Mouse (Mus musculus) midbrain, embryonic 12.5 days (tissue): ENCODE results near the gene Wnt1. TPM values are rescaled to one million over a fixed set of nuclear protein-coding genes. Genes with fewer than 3 reads are reported as not detected.

ENCODE experiments used
- ATAC-seq: fragments of 200-750 bp; cut with Nextera tagmentation; 2 replicates; pipeline ENCODE4 v1.8.0; 2017; ENCODE audit warnings: low read depth, moderate TSS enrichment, moderate library complexity; ENCODE audit not compliant: low FRiP score
- H3K27ac ChIP-seq: fragments of 300-500 bp; sonication (generic); replicated peaks from 2 replicates; pipeline ENCODE4 v1.5.1; 2016; ENCODE audit warnings: mild to moderate bottlenecking
- H3K27me3 ChIP-seq: fragments of 300-500 bp; sonication (generic); 2 replicates; pipeline ENCODE4 v1.6.1; 2016; ENCODE audit warnings: mild to moderate bottlenecking
- H3K36me3 ChIP-seq: fragments of 300-500 bp; sonication (generic); 2 replicates; pipeline ENCODE4 v1.6.1; 2016
- H3K4me1 ChIP-seq: fragments of 300-500 bp; sonication (generic); 2 replicates; pipeline ENCODE4 v1.6.1; 2016
- H3K4me2 ChIP-seq: fragments of 300-500 bp; sonication (generic); replicated peaks from 2 replicates; pipeline ENCODE4 v1.6.1; 2016; ENCODE audit warnings: mild to moderate bottlenecking, moderate library complexity
- H3K4me3 ChIP-seq: fragments of 300-500 bp; sonication (generic); 2 replicates; pipeline ENCODE4 v1.5.1; 2016; ENCODE audit warnings: mild to moderate bottlenecking
- H3K9ac ChIP-seq: fragments of 300-500 bp; sonication (generic); replicated peaks from 2 replicates; pipeline ENCODE4 v1.6.1; 2016; ENCODE audit warnings: mild to moderate bottlenecking, moderate library complexity
- H3K9me3 ChIP-seq: fragments of 300-500 bp; sonication (generic); 2 replicates; pipeline ENCODE4 v1.6.1; 2016; ENCODE audit warnings: mild to moderate bottlenecking
- WGBS: fragments of 180-500 bp; shearing (Covaris S2); methylation state at CpG from one replicate; pipeline ENCODE4 v1.1.7; 2016; 5-methylcytosine and 5-hydroxymethylcytosine counted together
- polyA plus RNA-seq: library from polyadenylated mRNA; unstranded; fragments of >200 nt; fragmentation: Nextera tagmentation; extraction: Ambion mirVana; gene quantifications from 2 replicates; pipeline ENCODE4 v1.2.1, GENCODE M21; 2016

Gene Wnt1
- polyA plus RNA-seq, 1 experiment from 2014 or later: 8.7 TPM

DNA sequence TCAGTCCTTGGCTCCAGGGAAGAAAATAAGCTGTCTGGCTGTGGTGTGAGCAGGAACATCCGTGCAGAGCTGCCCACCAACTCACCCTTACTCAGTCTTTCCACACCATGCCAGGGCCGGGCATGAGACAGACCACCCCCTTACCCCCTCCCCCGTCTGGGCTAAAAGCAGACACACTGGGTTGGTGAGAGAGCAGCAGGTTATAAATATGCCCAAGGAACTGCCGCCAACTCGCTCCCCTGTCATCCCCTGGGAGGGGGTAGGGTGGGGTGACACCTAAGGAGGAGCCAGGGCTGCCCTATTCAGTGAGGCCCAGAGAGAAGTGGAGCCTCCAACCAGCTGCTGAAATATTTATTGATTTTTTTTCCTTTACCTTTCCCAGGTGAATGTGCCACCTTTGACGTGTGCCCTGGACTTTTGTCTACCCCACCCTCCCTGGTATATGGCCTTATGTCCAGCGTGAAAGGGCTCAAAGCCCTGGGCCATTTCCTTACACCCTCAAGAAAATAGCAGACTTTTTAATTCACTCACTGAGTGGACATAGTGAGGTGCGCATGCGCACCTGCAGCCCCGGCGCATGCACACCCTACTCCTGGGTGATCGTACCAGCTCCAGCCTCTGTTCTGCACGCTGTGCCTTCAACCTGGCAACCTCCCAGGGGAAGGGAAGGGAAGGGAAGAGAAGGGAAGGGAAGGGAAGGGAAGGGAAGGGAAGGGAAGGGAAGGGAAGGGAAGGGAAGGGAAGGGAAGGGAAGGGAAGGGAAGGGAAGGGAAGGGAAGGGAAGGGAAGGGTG is 7.3 kb downstream of the Wnt1 start:
- WGBS: 5% methylated on average over 13 of the region's 13 CpGs
- H3K4me3 ChIP-seq: no peak overlapping the region
- H3K27ac ChIP-seq: 0 out of 2 replicates have a peak overlapping the region, but pooled peaks have one; percentile 25
- no peak for ATAC-seq
- no peaks in the 10 kb centered on the region for H3K9me3 ChIP-seq
- H3K9ac ChIP-seq: no peak overlapping the region
- peaks cover 42% of the 10 kb centered on the region for H3K4me1 ChIP-seq
- peaks cover 100% of the 10 kb centered on the region for H3K27me3 ChIP-seq
- peak overlapping the region; percentile 27 for H3K4me2 ChIP-seq
- no peaks in the 10 kb centered on the region for H3K36me3 ChIP-seq

- under 1% methylated on average over 28 of the region's 28 CpGs for WGBS
- H3K4me3 ChIP-seq: peak overlapping the region; percentile 4
- peaks cover 100% of the 10 kb centered on the region for H3K27me3 ChIP-seq
- no peaks in the 10 kb centered on the region for H3K9me3 ChIP-seq
- H3K4me1 ChIP-seq: peaks cover 34% of the 10 kb centered on the region
- no peaks in the 10 kb centered on the region for H3K36me3 ChIP-seq
- H3K9ac ChIP-seq: no peak overlapping the region
- H3K27ac ChIP-seq: 0 out of 2 replicates have a peak overlapping the region, but pooled peaks have one; percentile 25
- peak overlapping the region; percentile 27 for H3K4me2 ChIP-seq
- peak; percentile 96 for ATAC-seq
Observed at GRCm38 (mm10) chr15:98797835-98798492, 8.3 kb downstream of the Wnt1 start.

- no peak for ATAC-seq
- Histone ChIP-seq H3K4me3 (no peak overlapping the region), H3K9me3 (no peaks in the 10 kb centered on the region), H3K4me1 (peaks cover 33% of the 10 kb centered on the region), H3K27ac (0 out of 2 replicates have a peak overlapping the region, but pooled peaks have one; percentile 4), H3K9ac (no peak overlapping the region), H3K4me2 (no peak overlapping the region), H3K27me3 (peaks cover 100% of the 10 kb centered on the region), H3K36me3 (no peaks in the 10 kb centered on the region)
- 48% methylated on average over 3 of the region's 3 CpGs for WGBS
Observed at GRCm38 (mm10) chr15:98798903-98799302, 9.2 kb downstream of the Wnt1 start.

DNA sequence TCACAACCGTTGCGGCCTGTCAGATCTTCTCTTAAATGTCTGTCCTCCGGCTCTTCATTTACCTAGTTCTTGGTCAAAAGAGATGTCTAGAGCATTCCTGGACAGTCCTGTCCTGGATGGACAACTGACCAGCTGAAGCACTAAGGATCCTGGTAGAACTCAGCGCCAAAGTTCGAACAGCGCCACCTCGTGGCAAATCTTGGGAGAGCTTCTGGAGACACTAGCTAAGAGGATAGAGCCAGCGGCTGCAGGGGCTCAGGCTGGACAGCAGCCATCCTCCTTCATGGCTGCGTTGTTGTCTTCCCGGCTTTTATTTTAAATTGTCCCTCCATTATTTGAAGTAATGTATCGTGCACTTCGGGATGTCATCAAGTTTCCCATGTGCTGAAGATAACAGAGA is 9.7 kb downstream of the Wnt1 start:
- Histone ChIP-seq H3K9ac (no peak overlapping the region), H3K4me3 (no peak overlapping the region), H3K36me3 (no peaks in the 10 kb centered on the region), H3K9me3 (no peaks in the 10 kb centered on the region), H3K27me3 (peaks cover 100% of the 10 kb centered on the region), H3K4me1 (peaks cover 36% of the 10 kb centered on the region), H3K27ac (no peak overlapping the region), H3K4me2 (no peak overlapping the region)
- no peak for ATAC-seq
- 9% methylated on average over 12 of the region's 12 CpGs for WGBS

DNA sequence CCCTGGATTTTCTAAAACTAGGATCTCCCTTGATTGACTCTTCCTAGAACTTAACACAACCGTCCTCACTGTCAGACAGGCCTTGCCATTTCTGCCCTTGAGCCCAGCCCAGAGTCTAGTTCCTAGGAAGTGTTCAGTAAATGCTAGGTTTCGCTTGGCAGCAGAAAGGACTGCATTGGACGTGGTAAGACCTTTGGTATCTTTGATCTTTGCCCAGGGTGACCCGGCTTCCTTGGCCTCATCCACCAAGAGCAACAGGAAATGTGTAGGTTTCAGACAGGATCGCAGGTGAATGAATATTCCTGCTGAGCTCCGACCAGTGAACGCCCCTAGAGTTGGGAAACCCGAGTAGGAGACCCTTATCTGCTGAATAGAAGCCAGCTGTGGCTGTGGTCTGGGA is 13.3 kb downstream of the Wnt1 start:
- no peak for ATAC-seq
- Histone ChIP-seq H3K36me3 (no peaks in the 10 kb centered on the region), H3K4me3 (no peak overlapping the region), H3K9ac (0 out of 2 replicates have a peak overlapping the region, but pooled peaks have one; percentile 4), H3K9me3 (no peaks in the 10 kb centered on the region), H3K27me3 (peaks cover 100% of the 10 kb centered on the region), H3K27ac (no peak overlapping the region), H3K4me2 (no peak overlapping the region), H3K4me1 (peaks cover 42% of the 10 kb centered on the region)
- 7% methylated on average over 8 of the region's 8 CpGs for WGBS

DNA sequence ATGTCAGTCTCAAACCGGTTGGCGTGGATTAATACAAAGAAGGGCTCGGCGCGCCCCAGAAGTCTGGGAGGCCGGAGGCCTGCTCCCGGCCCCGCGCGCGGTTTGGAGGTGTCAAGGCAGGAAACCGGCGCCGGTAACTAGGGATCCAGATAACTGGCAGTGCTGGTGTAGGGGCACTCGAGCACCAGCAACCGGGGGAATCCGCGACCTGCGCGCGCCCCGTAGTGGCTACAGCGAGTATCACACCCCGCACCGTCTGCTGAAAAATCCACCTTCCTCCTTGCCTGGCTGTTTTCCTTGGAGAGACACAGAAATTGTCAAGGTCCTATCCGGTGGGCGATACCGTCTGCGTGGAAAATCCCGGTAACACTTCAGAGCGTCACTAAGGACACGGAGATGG is 14.4 kb downstream of the Wnt1 start:
- peaks cover 41% of the 10 kb centered on the region for H3K4me1 ChIP-seq
- H3K9ac ChIP-seq: 0 out of 2 replicates have a peak overlapping the region, but pooled peaks have one; percentile 11
- peaks cover 100% of the 10 kb centered on the region for H3K27me3 ChIP-seq
- H3K27ac ChIP-seq: no peak overlapping the region
- ATAC-seq: peak; percentile 50; the same call in 1 of the 2 replicates
- 0 out of 2 replicates have a peak overlapping the region, but pooled peaks have one; percentile 4 for H3K4me3 ChIP-seq
- H3K36me3 ChIP-seq: no peaks in the 10 kb centered on the region
- WGBS: 1% methylated on average over 32 of the region's 32 CpGs
- no peak overlapping the region; the same call in 1 of the 2 replicates for H3K4me2 ChIP-seq
- H3K9me3 ChIP-seq: no peaks in the 10 kb centered on the region

GRCm38 (mm10) chr15:98805324-98806040 is 15.8 kb downstream of the Wnt1 start:
- no peaks in the 10 kb centered on the region for H3K36me3 ChIP-seq
- H3K27me3 ChIP-seq: peaks cover 97% of the 10 kb centered on the region
- peak overlapping the region; percentile 66 for H3K4me2 ChIP-seq
- H3K4me1 ChIP-seq: peaks cover 41% of the 10 kb centered on the region
- H3K27ac ChIP-seq: no peak overlapping the region
- ATAC-seq: no peak
- no peaks in the 10 kb centered on the region for H3K9me3 ChIP-seq
- peak overlapping the region; percentile 54 for H3K9ac ChIP-seq
- under 1% methylated on average over 64 of the region's 64 CpGs for WGBS
- H3K4me3 ChIP-seq: peak overlapping the region; percentile 47

DNA sequence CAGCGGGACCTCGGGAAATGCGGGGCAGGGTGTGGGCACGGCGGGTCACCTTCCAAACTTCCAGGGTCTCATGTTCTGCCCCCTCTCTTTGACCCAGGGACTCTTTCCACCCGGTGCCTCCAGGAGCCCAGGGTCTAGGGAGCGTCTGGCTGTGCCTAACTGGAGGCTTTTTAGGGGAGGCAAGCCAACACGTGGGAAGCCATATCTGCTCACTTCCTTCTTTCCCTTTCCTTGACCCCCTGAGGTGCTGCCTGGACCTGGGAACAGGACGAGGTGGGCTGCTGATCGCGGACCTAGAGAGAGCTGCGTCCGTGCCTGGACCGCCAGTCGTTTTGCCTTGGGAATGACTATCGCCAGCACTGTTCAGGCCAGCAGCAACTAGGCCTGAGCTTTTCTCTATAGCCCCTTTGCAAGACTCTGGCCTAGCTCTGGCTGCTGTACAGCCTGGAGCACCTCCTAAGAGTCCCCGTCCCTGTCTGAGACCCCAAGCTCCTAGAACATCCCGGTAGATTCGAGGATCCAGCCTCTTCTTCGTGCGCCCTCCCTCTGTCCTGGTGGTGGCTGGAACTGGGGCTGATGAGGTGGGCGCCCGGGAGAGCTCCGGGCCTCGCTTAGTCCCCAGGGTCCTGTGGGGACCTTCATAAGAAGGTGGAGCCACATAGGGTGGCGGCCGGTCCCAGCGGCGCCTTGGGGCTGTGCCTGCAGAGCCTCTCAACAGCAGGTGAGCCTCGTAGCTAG is 16.6 kb downstream of the Wnt1 start:
- Histone ChIP-seq H3K4me3 (peak overlapping the region; percentile 47), H3K4me1 (peaks cover 41% of the 10 kb centered on the region), H3K27me3 (peaks cover 89% of the 10 kb centered on the region), H3K27ac (no peak overlapping the region), H3K9ac (0 out of 2 replicates have a peak overlapping the region, but pooled peaks have one; percentile 54), H3K4me2 (peak overlapping the region; percentile 66), H3K36me3 (0 out of 2 replicates have a peak, but pooled peaks cover 2% of the 10 kb centered on the region), H3K9me3 (no peaks in the 10 kb centered on the region)
- no peak for ATAC-seq
- WGBS: 3% methylated on average over 30 of the region's 30 CpGs

DNA sequence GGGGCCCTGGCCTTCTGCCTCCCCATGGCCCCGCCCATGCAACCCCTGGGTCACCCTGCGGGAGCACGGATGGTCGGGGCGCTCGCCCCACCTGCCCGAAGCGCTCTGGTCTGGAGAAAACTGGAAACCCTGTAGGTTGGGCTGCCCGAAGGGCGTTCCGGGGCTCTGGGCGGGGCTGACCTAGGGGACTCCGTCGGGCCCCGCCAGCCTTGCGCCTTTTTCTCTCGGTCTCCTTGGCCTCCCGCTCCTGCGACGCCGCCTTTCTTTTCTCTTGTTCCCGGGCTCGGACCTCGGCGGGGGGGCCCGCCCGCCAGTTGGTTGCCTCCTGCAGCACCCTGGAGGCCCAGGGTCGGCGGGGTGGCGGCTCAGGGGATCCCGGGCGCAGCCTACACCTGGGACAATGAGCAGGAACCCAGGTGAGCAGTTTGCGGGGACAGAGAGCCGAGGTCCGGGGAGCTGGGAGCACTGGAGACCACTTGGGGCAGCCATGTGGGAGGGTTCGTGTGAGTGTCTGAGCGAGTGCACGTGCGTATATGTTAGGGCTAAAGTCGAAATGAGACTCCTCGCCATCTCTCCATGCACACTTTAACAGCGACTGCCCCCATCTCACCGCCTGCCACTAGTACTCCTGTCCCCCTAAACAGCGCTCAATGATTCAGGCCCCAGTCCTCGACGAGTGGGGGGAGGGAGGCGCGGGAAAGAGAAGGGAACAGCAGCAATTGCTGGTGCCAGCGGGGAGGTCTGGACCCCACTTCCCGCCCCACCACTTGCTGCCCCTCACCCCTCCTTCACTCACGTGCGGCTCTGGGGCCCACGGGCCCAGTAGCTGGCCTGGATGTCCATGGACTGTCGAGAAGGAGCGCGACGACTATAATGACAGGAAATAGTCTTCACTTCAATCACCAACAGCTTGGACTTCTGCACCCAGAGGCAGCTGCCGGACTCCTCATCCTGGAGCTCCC is 17.4 kb downstream of the Wnt1 start:
- Histone ChIP-seq H3K9ac (peak overlapping the region; percentile 39; the same call in 1 of the 2 replicates), H3K4me1 (peaks cover 41% of the 10 kb centered on the region), H3K4me3 (peak overlapping the region; percentile 47), H3K27ac (no peak overlapping the region), H3K36me3 (peaks cover 8% of the 10 kb centered on the region; the same call in 1 of the 2 replicates), H3K4me2 (peak overlapping the region; percentile 66), H3K27me3 (peaks cover 81% of the 10 kb centered on the region), H3K9me3 (no peaks in the 10 kb centered on the region)
- WGBS: under 1% methylated on average over 55 of the region's 58 CpGs
- no peak for ATAC-seq

GRCm38 (mm10) chr15:98807895-98808650 is 18.4 kb downstream of the Wnt1 start:
- Histone ChIP-seq H3K27ac (no peak overlapping the region), H3K4me3 (peak overlapping the region; percentile 47), H3K9ac (peak overlapping the region; percentile 39; the same call in 1 of the 2 replicates), H3K4me1 (peaks cover 41% of the 10 kb centered on the region), H3K27me3 (peaks cover 71% of the 10 kb centered on the region), H3K9me3 (no peaks in the 10 kb centered on the region), H3K36me3 (peaks cover 16% of the 10 kb centered on the region), H3K4me2 (peak overlapping the region; percentile 66)
- WGBS: 2% methylated on average over 32 of the region's 34 CpGs
- no peak for ATAC-seq
